Mouse (Mus musculus) heart, postnatal 10 days (tissue): ENCODE measurements around the gene Plcg1. TPM values are rescaled to one million over a fixed set of nuclear protein-coding genes. Genes with fewer than 3 reads are reported as not detected.

Experiments used
- DNase-seq, 2 experiments: peaks; one replicate each; pipeline ENCODE4 v3.0.0; 2021
- intact Hi-C: fragments of 180-260 bp; cut with DNase I; formaldehyde crosslinking; loops from one replicate; pipeline ENCODE4 v1.15.1; 2025
- total RNA-seq, 2 experiments: library from RNA; stranded (reverse); gene quantifications; 2 replicates each; pipeline ENCODE4 v1.2.3; 2021

Plcg1 gene
- total RNA-seq, 2 experiments from 2014 or later = 97.2 to 99.0 TPM

DNA sequence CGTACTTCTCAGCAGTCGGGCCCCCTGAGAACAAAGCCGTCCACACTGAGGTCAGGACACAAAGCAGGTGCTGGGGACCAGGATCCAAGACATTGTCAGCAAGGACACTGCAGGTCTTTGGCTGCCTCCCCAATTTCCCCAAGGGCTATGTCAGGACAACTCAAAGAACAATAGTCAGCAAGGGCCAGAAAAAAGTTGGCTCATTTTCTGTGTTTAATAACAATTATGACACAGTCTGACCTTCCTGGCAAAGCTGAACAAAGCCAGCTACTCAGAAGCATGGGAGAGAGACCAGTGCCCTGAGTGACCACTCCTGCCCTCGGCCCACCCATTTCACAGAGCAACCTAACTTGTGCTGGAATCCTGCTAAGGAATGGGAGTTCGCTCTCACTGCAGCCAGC lies 35.3 kb downstream of the Plcg1 start:
- DNase-seq = peak; percentile 86 to 88
- intact Hi-C loops = no loop called here

DNA sequence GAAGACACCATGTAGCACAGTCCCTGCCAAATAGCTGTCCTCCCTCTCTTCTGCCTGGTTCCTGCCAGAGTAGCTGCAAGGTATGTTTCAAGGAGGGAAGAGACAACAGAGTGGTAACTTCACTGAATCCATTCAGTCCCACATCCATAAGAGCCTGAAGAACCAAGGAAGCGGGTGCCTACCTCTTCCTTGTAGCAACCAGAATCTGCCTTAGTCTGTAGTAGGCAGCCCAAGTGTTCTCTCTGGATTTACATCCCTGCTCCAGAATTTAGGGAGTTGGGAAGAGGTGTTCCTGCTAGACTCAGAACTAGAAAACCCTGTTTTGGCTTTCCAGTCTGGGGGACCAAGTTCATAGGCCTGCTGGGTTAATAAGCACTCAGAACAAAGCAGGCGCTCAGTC lies 36.1 kb downstream of the Plcg1 start:
- DNase-seq = no peak
- intact Hi-C loops = no loop called here

DNA sequence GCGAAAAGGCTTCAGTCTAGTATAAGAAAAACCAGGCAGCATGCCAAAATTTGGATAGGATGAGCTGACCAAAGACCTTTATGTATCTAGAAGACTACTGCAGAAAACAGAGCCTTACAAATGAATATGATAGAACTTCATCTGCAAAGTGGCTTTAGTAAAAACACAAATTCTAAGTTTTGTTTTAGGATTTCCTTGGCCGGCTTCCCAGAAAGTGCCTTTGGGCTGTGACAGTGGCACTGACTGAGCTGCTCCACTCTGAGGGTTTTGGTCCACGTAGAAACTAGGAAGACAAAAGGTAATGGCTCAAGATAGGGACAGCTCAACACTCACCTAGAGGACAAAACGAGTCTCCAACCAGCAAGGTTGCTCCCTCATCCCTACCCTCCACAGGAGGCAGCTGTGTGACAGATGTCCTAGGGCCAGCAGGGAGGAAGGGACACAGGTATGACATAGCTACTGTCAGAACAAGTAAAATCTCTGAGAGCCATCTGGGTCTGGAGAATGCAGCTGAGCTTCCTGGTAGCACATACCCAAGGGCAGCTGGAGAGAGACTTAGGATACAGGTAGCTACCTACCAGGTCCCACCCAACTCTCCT lies 37.1 kb downstream of the Plcg1 start:
- intact Hi-C loops = no loop called here
- no peak for DNase-seq

DNA sequence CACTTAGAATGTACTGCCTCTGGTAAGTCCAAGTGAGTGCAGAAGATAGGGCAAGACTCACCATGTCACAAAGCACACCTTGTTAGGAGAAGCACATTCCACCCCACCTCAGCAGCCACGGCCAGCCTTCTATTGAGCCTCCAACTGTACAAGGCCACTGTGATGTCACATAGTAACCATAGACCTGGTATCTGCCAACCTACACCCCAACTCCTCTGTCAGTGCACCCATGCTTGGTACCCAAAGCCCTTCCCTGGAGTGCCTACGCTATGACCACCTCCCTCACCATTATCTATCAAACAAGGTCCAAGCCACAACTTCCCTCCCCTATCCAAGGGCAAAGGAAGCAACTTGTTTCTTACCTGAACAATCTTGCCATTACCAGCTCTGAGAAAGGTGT lies 37.9 kb downstream of the Plcg1 start:
- no peak for DNase-seq
- intact Hi-C loops = no loop called here

DNA sequence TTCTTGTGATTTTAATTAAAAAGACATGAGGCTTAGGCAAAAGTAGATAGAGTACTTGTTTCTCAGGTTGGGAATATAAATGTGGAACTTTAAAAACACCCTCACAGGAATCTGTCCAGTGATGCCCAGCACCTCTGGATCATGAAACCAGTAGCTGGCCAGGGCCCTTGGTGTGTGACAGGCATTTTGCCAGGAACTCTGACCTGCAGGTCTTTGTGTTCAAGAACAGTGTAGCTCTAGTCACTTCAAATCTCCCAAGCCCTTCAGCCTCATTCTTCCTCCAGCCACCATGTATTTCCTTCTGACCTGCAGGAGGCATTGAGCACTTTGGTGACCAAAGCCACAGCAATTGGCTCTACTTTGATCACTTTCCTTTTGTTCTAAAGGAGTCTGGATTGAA lies 39.3 kb downstream of the Plcg1 start:
- DNase-seq = no peak
- intact Hi-C loops = no loop called here

GRCm38 (mm10) chr2:160770871-160771270 lies 39.8 kb downstream of the Plcg1 start:
- DNase-seq = no peak
- intact Hi-C loops = no loop called here

- no peak for DNase-seq
- intact Hi-C loops = no loop called here
Measured at GRCm38 (mm10) chr2:160771325-160772276, 40.5 kb downstream of the Plcg1 start.

GRCm38 (mm10) chr2:160778034-160778433 lies 46.9 kb downstream of the Plcg1 start:
- intact Hi-C loops = no loop called here
- no peak for DNase-seq

DNA sequence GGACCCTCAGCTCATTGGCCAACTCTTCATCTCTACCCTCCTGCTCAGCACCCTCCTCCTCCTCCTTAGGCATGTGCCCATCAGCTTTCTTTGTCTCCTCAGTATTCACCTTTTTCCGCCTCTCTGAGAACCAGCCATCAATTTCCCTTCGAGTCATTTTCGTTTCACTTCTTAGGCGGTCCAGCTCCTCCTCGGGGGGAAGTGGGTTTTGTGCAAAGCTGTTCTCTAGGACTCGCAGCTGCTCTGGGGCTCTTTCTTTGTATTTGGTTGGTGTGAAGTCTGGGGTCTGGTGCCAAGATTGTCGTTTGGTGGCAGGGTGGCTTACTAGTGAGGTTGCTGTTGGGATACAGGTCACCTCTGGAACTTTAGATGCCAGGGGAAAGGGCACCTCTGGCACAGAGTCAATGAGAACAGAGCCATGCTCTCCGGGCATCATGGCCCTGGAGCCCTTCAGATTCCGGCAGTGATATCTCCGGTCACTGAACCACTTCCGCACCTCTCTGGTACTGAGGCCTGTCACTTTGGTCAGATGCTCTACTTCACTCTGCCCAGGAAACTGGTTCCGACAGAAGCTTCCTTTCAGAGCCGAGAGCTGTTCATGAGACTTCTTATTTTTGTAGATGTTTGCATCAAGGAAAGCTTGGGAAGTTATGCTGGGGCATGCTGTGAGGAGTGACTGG lies 49.2 kb downstream of the Plcg1 start:
- intact Hi-C loops = no loop called here
- no peak for DNase-seq

DNA sequence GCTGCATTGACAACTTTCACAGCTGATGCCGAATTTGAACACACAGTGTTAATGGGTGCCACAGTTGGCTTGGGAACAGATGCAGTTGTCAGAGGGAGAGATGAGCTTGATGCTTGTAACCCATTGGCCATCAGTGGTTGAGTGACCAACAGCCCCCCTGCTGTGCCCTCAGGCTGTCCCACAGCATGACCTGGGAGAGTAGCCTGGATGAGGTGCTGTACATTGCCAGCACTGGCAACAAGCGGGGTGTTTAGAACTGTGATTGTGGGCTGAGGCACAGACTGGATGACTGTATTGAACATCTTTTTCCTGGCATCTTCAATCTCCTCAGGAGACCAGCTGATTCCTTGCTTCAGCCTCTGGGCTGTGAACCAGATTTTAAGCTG lies 49.7 kb downstream of the Plcg1 start:
- no peak for DNase-seq
- intact Hi-C loops = no loop called here

GRCm38 (mm10) chr2:160786333-160786732 lies 55.2 kb downstream of the Plcg1 start:
- DNase-seq = no peak
- intact Hi-C loops = no loop called here

DNA sequence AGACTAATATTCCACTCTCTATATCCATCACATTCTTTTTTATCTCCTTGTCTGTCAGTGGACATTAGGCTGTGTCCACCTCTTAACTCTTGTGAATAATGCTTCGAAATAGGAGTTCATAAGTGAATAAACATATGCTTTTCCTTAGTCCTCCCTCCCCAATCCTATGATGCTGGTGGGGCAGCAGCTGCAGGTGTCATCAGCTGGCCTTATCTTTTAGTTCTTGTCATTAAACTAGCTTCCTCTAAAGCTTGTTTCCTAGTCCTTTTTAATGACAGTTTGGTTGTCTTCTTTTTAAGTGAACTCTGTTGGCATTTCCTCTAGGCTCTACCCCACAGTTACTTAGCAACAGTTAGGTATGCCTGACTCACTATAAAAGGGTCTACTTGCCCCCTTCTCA lies 57.9 kb downstream of the Plcg1 start:
- no peak for DNase-seq
- intact Hi-C loops = no loop called here

- no peak for DNase-seq
- intact Hi-C loops = loop anchor here (5.0 kb wide), 2 partner anchors 57 to 93 kb away; partner anchors contain the start of genes Lpin3 and Plcg1
Measured at GRCm38 (mm10) chr2:160789741-160790140, 58.6 kb downstream of the Plcg1 start.

DNA sequence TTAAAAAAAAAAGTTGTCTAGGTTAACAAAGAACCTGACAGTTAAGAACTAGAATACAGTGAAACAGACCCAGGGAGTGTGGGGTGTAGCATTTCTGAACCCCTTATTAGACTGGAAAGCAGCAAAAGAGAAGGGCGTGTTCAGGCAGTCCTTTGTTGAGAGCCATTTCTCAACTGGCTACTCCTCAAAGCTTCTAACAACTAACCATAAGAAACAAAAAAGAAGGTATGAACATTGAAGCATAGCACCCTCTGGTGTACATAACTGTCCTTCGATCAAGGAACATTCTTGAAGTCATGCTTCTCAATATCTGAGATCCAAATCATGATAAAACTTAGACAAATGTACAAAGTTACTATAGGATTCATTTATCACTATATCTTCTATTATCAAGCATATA lies 62.0 kb downstream of the Plcg1 start:
- intact Hi-C loops = loop anchor here (5.0 kb wide), 2 partner anchors 61 to 89 kb away; partner anchors contain the start of genes Lpin3 and Plcg1
- no peak for DNase-seq

DNA sequence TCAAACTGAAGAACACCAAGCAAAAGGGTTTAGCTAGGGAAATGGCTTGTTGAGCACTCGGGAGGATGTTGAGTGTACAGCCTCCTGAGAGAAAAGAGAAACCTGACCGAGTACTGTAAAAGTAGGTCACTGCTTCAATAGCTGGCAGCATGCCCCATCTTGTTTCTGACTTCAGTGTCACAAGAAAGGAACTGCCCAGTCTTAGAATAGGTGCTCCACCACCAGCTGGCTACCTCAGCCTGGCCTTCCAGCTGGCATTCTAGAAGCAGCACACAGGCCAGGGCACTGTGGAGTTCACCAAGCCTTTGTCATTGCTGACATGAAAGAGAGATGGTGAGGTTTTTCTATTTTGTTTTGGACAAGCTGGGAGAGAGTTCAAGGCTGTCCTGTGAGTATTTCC lies 65.9 kb downstream of the Plcg1 start:
- intact Hi-C loops = no loop called here
- peak; percentile 69 to 71 for DNase-seq

- DNase-seq = no peak
- intact Hi-C loops = no loop called here
Measured at GRCm38 (mm10) chr2:160798206-160798605, 67.1 kb downstream of the Plcg1 start.

DNA sequence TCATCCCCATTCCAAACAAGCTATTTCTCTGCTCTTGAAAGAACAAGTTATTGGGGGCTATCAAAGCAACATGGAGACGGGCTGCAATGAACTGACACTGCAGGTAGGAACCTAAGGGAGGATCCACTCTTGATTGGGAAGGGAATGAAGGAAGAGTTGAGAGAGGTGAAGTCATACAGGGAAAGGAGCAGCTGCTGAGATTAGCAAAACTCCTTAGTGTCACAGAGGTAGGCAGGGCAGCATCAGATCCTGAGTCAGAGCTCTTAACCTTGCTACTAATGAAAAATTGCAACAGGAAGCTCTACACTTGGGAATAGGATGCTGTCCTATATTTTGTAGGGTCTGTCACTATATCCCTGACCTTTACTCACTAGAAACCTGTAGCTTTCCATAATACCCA lies 69.9 kb downstream of the Plcg1 start:
- intact Hi-C loops = no loop called here
- DNase-seq = no peak

DNA sequence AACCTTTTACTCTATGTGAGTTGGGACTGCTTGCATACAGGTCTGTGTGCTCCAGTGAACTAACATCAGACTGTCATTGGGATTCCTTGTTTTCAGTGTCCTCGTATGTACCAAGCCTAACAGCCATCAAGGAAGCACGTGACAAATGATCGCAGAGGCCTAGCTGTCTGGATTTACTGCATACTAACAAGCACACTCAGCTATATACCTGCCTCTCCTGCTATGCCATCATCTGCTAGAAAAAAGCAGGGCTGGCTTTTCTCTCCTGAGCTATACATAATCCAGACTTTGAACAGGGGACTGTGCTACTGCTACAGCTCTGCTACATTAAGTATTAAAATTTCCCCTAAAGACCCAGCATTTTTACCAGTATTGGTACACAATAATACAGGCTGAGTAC lies 71.2 kb downstream of the Plcg1 start:
- no peak for DNase-seq
- intact Hi-C loops = no loop called here

DNA sequence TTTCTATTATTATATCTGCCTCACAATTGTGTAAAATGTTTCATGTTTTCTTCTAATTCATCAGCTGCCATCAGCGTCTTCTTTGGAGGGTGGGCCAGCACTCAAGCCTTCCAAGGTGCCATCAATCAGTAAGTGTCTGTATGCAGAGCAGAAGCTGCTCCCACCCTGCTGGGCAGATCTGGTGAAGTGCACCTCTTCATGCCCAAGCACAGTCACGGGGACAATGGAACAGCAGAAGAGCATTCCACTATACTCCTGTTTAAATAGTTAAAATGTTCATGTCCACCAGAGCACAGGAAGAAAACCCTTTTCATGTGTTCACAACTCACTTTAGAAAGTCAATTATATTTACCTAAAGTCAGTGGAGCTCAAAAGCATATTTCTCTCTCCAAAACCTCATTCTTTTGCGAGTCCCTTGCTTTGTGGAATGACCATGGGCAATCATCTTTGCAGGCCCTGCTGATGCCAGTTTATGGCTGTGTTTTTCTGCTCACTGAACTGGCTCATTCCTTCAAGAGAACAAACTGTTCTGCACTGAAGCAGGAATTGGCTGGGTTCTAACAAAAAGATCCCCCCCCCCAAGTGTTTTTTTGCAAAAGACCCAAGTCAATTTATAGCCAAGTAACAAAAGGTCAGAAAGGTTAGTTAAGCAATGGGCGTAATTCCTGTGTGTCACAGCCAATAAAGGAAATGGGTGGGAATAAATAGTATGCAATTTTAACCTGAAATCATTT lies 73.9 kb downstream of the Plcg1 start:
- peak in 1 of 2 experiments; percentile 19 for DNase-seq
- intact Hi-C loops = no loop called here

GRCm38 (mm10) chr2:160806091-160806521 lies 75.0 kb downstream of the Plcg1 start:
- DNase-seq = peak; percentile 77 to 85
- intact Hi-C loops = loop anchor here (2.0 kb wide), 1 partner anchor 79 kb away; no protein-coding TSS in a partner anchor

DNA sequence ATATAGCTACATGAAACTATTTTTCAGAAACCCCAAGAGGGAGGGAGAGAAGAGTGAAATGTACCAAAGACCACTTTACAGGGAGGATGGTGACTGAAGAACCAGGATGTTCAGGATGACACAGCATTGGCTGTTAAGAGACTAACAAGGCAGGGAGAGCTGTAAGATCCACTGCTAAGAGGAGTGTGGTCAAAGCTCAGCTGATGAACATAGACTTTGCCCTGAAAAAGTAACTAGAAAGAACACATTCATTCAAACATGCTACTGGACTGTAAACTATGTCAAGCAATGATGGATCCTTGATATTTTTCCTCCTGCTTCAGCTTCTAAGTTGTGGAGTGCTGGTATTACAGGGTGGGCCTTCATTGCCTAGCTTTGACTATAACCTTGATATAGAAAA lies 79.3 kb downstream of the Plcg1 start:
- DNase-seq = no peak
- intact Hi-C loops = no loop called here
